Mouse (Mus musculus): ENCODE measurements around the gene Dact3. TPM values are rescaled to one million over a fixed set of nuclear protein-coding genes. Genes with fewer than 3 reads are reported as not detected.

Dact3 gene
- total RNA-seq, 1 experiment: 4.5 TPM

DNA sequence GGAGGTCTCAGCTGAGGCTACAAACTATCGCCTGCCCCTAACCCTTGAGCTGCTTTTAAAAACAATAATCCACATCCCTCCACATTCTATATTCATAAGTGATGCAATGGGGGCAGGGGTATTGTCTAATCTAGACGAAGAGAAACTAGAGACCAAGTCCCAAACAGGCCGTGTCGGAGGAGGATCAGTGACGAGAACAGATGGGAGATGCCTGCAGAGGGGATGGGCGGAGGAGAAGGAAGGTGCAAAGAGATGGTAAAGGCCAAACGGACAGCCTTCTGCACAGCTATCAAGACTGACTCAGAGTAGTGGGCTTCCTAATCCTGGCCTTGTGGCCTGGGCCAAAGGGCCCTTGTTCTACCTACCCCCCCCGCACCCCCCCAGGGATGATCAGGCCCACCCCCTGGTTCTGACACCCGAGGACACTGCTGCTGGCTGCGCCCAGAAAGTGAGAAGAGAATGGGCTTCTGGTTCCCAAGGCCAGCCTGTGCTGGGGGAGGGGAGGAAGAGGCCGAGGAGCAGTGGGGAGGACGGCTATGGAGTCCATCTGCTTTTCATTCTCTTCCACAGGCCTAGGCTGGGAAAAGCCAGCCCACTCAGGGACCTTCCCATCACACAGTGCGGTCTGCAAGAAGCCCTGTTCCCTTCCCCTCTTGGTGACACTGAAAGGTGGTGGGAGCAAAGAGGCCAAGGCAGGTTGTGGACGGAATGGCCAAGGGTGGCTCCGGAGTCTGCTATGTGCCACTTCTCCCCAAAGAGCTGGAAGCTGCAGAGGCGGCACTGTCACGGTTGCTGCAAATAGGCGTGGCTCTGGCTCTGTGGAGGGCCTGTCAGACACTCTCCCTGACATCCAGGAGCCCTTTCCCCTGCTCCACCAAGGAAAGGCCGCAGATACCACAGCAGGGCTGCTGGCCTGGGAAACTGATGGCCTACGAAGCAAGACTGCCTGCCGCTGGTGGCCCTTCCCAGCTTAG lies 46.0 kb downstream of the Dact3 start:
- no peak overlapping the region for H3K27ac ChIP-seq (ENCODE audit: insufficient read depth, low read depth, low read length, poor library complexity, severe bottlenecking)
- peaks cover 0 to 32% of the 10 kb centered on the region in 2 experiments; a peak in 1 of 4 replicates for H3K4me1 ChIP-seq (ENCODE audit: control insufficient read depth in 2 of 2, insufficient read depth in 2 of 2, low read length in 2 of 2, poor library complexity in 1 of 2)
- no peak for DNase-seq (ENCODE audit: low read depth, low spot score)
- no peaks in the 10 kb centered on the region for H3K9me3 ChIP-seq (ENCODE audit: control insufficient read depth, insufficient read depth, low read depth, low read length)
- no peak for TF ChIP-seq ZNF384 (IDR thresholded peaks at IDR 0.05; ENCODE audit: low read depth, low read length)
- no peak for TF ChIP-seq ZC3H11A (IDR thresholded peaks at IDR 0.05; ENCODE audit: borderline replicate concordance, low read depth, low read length)
- TF ChIP-seq HCFC1 (IDR thresholded peaks at IDR 0.05; ENCODE audit: borderline replicate concordance, insufficient read depth, low read length): no peak
- no peak for TF ChIP-seq CHD2 (IDR thresholded peaks at IDR 0.05; ENCODE audit: low read depth, low read length)
- no peak for TF ChIP-seq MAFK (IDR thresholded peaks at IDR 0.05; ENCODE audit: insufficient read depth, low read depth, low read length)
- in situ Hi-C loops (cut with MboI; ENCODE audit: low sequenced_read_pairs in 2 of 2, unreplicated experiment in 2 of 2): loop anchor here in 1 of 2 experiments (25.0 kb wide), 1 partner anchor 109 kb away; the partner anchor contains the start of genes Fkrp and Strn4
- H3K9ac ChIP-seq (ENCODE audit: insufficient read depth, low read depth, low read length, poor library complexity, severe bottlenecking): no peak overlapping the region
- H3K4me3 ChIP-seq (ENCODE audit: insufficient read depth in 1 of 2, low read depth in 1 of 2, low read length in 2 of 2, poor library complexity in 1 of 2, severe bottlenecking in 1 of 2): no peak overlapping the region
- H3K36me3 ChIP-seq (ENCODE audit: control insufficient read depth, insufficient read depth, low read length, poor library complexity, severe bottlenecking): peaks cover 44% of the 10 kb centered on the region

DNA sequence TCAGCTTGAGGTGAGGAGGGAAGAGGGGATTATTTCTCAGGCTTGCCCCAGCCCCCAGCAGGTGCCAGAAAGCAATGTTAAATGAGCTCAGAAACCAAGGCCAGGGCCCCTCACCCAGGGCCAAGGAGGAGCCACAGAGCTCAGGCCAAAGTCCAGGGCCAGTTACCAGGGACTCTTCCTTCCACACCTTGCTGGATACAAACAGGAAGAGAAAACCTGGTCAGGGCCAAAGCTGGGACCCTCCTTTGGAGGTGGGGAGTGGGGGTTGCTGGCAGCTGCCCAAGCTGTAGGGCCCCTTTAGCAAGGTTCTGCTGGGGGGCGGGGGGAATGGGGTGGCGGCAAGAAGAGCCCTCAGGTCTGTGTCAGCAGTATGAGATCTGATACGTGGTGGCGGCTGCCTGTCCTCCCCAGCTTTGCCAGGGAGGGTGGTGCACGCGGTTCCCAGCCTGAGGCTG lies 46.8 kb downstream of the Dact3 start:
- Histone ChIP-seq H3K4me1 (ENCODE audit: control insufficient read depth in 2 of 2, insufficient read depth in 2 of 2, low read length in 2 of 2, poor library complexity in 1 of 2) (peaks cover 0 to 28% of the 10 kb centered on the region in 2 experiments; a peak in 1 of 4 replicates), H3K9ac (ENCODE audit: insufficient read depth, low read depth, low read length, poor library complexity, severe bottlenecking) (no peak overlapping the region), H3K4me3 (ENCODE audit: insufficient read depth in 1 of 2, low read depth in 1 of 2, low read length in 2 of 2, poor library complexity in 1 of 2, severe bottlenecking in 1 of 2) (no peak overlapping the region), H3K36me3 (ENCODE audit: control insufficient read depth, insufficient read depth, low read length, poor library complexity, severe bottlenecking) (peaks cover 36% of the 10 kb centered on the region), H3K27ac (ENCODE audit: insufficient read depth, low read depth, low read length, poor library complexity, severe bottlenecking) (no peak overlapping the region), H3K9me3 (ENCODE audit: control insufficient read depth, insufficient read depth, low read depth, low read length) (no peaks in the 10 kb centered on the region)
- in situ Hi-C loops (cut with MboI; ENCODE audit: low sequenced_read_pairs in 2 of 2, unreplicated experiment in 2 of 2): loop anchor here in 1 of 2 experiments (25.0 kb wide), 1 partner anchor 110 kb away; the partner anchor contains the start of genes Fkrp and Strn4
- TF ChIP-seq MAFK (IDR thresholded peaks at IDR 0.05; ENCODE audit: insufficient read depth, low read depth, low read length) (no peak), ZC3H11A (IDR thresholded peaks at IDR 0.05; ENCODE audit: borderline replicate concordance, low read depth, low read length) (no peak), HCFC1 (IDR thresholded peaks at IDR 0.05; ENCODE audit: borderline replicate concordance, insufficient read depth, low read length) (no peak), CHD2 (IDR thresholded peaks at IDR 0.05; ENCODE audit: low read depth, low read length) (no peak)
- no peak for DNase-seq (ENCODE audit: low read depth, low spot score)

- peaks cover 0 to 26% of the 10 kb centered on the region in 2 experiments; a peak in 1 of 4 replicates for H3K4me1 ChIP-seq (ENCODE audit: control insufficient read depth in 2 of 2, insufficient read depth in 2 of 2, low read length in 2 of 2, poor library complexity in 1 of 2)
- H3K36me3 ChIP-seq (ENCODE audit: control insufficient read depth, insufficient read depth, low read length, poor library complexity, severe bottlenecking): peaks cover 31% of the 10 kb centered on the region
- TF ChIP-seq MAFK (IDR thresholded peaks at IDR 0.05; ENCODE audit: insufficient read depth, low read depth, low read length) (no peak), CHD2 (IDR thresholded peaks at IDR 0.05; ENCODE audit: low read depth, low read length) (no peak), ZNF384 (IDR thresholded peaks at IDR 0.05; ENCODE audit: low read depth, low read length) (no peak), HCFC1 (IDR thresholded peaks at IDR 0.05; ENCODE audit: borderline replicate concordance, insufficient read depth, low read length) (no peak), ZC3H11A (IDR thresholded peaks at IDR 0.05; ENCODE audit: borderline replicate concordance, low read depth, low read length) (no peak)
- no peak for DNase-seq (ENCODE audit: low read depth, low spot score)
- in situ Hi-C loops (cut with MboI; ENCODE audit: low sequenced_read_pairs in 2 of 2, unreplicated experiment in 2 of 2): loop anchor here in 1 of 2 experiments (25.0 kb wide), 1 partner anchor 110 kb away; the partner anchor contains the start of genes Fkrp and Strn4
- H3K27ac ChIP-seq (ENCODE audit: insufficient read depth, low read depth, low read length, poor library complexity, severe bottlenecking): no peak overlapping the region
- peak overlapping the region; percentile 87 to 91 for H3K4me3 ChIP-seq (ENCODE audit: insufficient read depth in 1 of 2, low read depth in 1 of 2, low read length in 2 of 2, poor library complexity in 1 of 2, severe bottlenecking in 1 of 2)
- H3K9me3 ChIP-seq (ENCODE audit: control insufficient read depth, insufficient read depth, low read depth, low read length): no peaks in the 10 kb centered on the region
- H3K9ac ChIP-seq (ENCODE audit: insufficient read depth, low read depth, low read length, poor library complexity, severe bottlenecking): no peak overlapping the region
Observed at GRCm38 (mm10) chr7:16922360-16922973, 47.4 kb downstream of the Dact3 start.

- no peak for DNase-seq (ENCODE audit: low read depth, low spot score)
Observed at GRCm38 (mm10) chr7:16923283-16924036, 48.3 kb downstream of the Dact3 start.

More at GRCm38 (mm10) chr7:16923283-16924036, 48.3 kb downstream of the Dact3 start:
- Histone ChIP-seq H3K36me3 (ENCODE audit: control insufficient read depth, insufficient read depth, low read length, poor library complexity, severe bottlenecking) (peaks cover 21% of the 10 kb centered on the region), H3K27ac (ENCODE audit: insufficient read depth, low read depth, low read length, poor library complexity, severe bottlenecking) (peak overlapping the region; percentile 84), H3K9me3 (ENCODE audit: control insufficient read depth, insufficient read depth, low read depth, low read length) (no peaks in the 10 kb centered on the region), H3K4me3 (ENCODE audit: insufficient read depth in 1 of 2, low read depth in 1 of 2, low read length in 2 of 2, poor library complexity in 1 of 2, severe bottlenecking in 1 of 2) (peak overlapping the region; percentile 87 to 91), H3K4me1 (ENCODE audit: control insufficient read depth in 2 of 2, insufficient read depth in 2 of 2, low read length in 2 of 2, poor library complexity in 1 of 2) (peaks cover 0 to 24% of the 10 kb centered on the region in 2 experiments; a peak in 1 of 4 replicates), H3K9ac (ENCODE audit: insufficient read depth, low read depth, low read length, poor library complexity, severe bottlenecking) (peak overlapping the region; percentile 86)
- in situ Hi-C loops (cut with MboI; ENCODE audit: low sequenced_read_pairs in 2 of 2, unreplicated experiment in 2 of 2): loop anchor here in 1 of 2 experiments (25.0 kb wide), 1 partner anchor 111 kb away; the partner anchor contains the start of genes Fkrp and Strn4
- TF ChIP-seq ZC3H11A (IDR thresholded peaks at IDR 0.05; ENCODE audit: borderline replicate concordance, low read depth, low read length) (no peak), HCFC1 (IDR thresholded peaks at IDR 0.05; ENCODE audit: borderline replicate concordance, insufficient read depth, low read length) (no peak), CHD2 (IDR thresholded peaks at IDR 0.05; ENCODE audit: low read depth, low read length) (no peak), MAFK (IDR thresholded peaks at IDR 0.05; ENCODE audit: insufficient read depth, low read depth, low read length) (no peak)
